Mouse (Mus musculus) kidney, adult 2 months (tissue): ENCODE measurements at regions not wholly inside any gene's neighbourhood (a gene's known extent, or its start where the extent isn't known, plus 50 kb on each side); places are given as distances from the start of the nearest gene placed in this dataset.

ENCODE experiments used
- CTCF ChIP-seq: fragments of 200-500 bp; conservative IDR thresholded peaks from 2 replicates; pipeline ENCODE4 v1.5.1; 2011; ENCODE audit warnings: low read depth, mild to moderate bottlenecking, control low read depth, low read length, moderate library complexity, mixed read lengths; ENCODE audit not compliant: insufficient read depth, insufficient read length
- POLR2A ChIP-seq: fragments of 200-500 bp; IDR thresholded peaks from one replicate; pipeline ENCODE4 v1.6.1; 2011; ENCODE audit warnings: low read depth, low read length, control low read depth

- TF ChIP-seq CTCF (no peak), POLR2A (no peak)
These were observed 500.1 kb upstream of the Btbd3 start for GRCm38 (mm10) chr2:137756220-137756619.
